Mouse (Mus musculus) heart, embryonic 14.5 days (tissue): ENCODE results near the gene Grik3. TPM values are rescaled to one million over a fixed set of nuclear protein-coding genes. Genes with fewer than 3 reads are reported as not detected.

Source experiments
- ATAC-seq: fragments of 200-750 bp; cut with Nextera tagmentation; 2 replicates; pipeline ENCODE4 v1.8.0; 2017; ENCODE audit warnings: low read depth, moderate TSS enrichment; ENCODE audit not compliant: insufficient number of reproducible peaks, insufficient read depth, low FRiP score
- H3K27ac ChIP-seq, 2 experiments: fragments of 200-500 bp in 1 of 2; fragments of 300-500 bp in 1 of 2; sonication (generic) in 1 of 2; replicated peaks in 1 of 2; 2 replicates each; pipeline ENCODE4 v1.5.1; 2012 to 2014; ENCODE audit warnings: low read depth in 2 of 2, low read length in 2 of 2, control low read depth in 1 of 2, mild to moderate bottlenecking in 1 of 2, mixed read lengths in 1 of 2; ENCODE audit not compliant: control insufficient read depth in 1 of 2, insufficient read depth in 1 of 2
- H3K27me3 ChIP-seq: fragments of 300-500 bp; sonication (generic); 2 replicates; pipeline ENCODE4 v1.6.1; 2014; ENCODE audit warnings: mild to moderate bottlenecking, low read length, control low read depth; ENCODE audit not compliant: control insufficient read depth, insufficient read depth
- H3K36me3 ChIP-seq: fragments of 300-500 bp; sonication (generic); 2 replicates; pipeline ENCODE4 v1.6.1; 2014; ENCODE audit warnings: mild to moderate bottlenecking, control low read depth, low read length, mixed read lengths; ENCODE audit not compliant: control insufficient read depth, insufficient read depth
- H3K4me1 ChIP-seq, 2 experiments: fragments of 200-500 bp in 1 of 2; fragments of 300-500 bp in 1 of 2; sonication (generic) in 1 of 2; 2 replicates each; pipeline ENCODE4 v1.6.1; 2012 to 2014; ENCODE audit warnings: low read length in 2 of 2, control low read depth in 1 of 2, mixed read lengths in 1 of 2; ENCODE audit not compliant: control insufficient read depth in 2 of 2, insufficient read depth in 2 of 2
- H3K4me2 ChIP-seq: fragments of 300-500 bp; sonication (generic); 2 replicates; pipeline ENCODE4 v1.6.1; 2014; ENCODE audit warnings: mild to moderate bottlenecking, low read length
- H3K4me3 ChIP-seq, 2 experiments: fragments of 200-500 bp in 1 of 2; fragments of 300-500 bp in 1 of 2; sonication (generic) in 1 of 2; 2 replicates each; pipeline ENCODE4 v1.5.1; 2012 to 2014; ENCODE audit warnings: low read length in 2 of 2, mild to moderate bottlenecking in 2 of 2, control low read depth in 1 of 2, low read depth in 1 of 2, moderate library complexity in 1 of 2; ENCODE audit not compliant: control insufficient read depth in 1 of 2, insufficient read depth in 1 of 2
- H3K9ac ChIP-seq: fragments of 300-500 bp; sonication (generic); 2 replicates; pipeline ENCODE4 v1.6.1; 2014; ENCODE audit warnings: mild to moderate bottlenecking, low read length
- H3K9me3 ChIP-seq: fragments of 300-500 bp; sonication (generic); 2 replicates; pipeline ENCODE4 v1.6.1; 2016; ENCODE audit warnings: low read length, control low read depth; ENCODE audit not compliant: control insufficient read depth
- WGBS: fragments of 180-500 bp; shearing (Covaris S2); extraction: QIAGEN DNeasy Blood & Tissue Kit; methylation state at CpG from one replicate; pipeline ENCODE4 v1.1.7; 2014; 5-methylcytosine and 5-hydroxymethylcytosine counted together
- polyA plus RNA-seq: library from polyadenylated mRNA; unstranded; fragments of >200 nt; fragmentation: Nextera tagmentation; extraction: Ambion mirVana; gene quantifications from 2 replicates; pipeline ENCODE4 v1.2.1, GENCODE M21; 2014

Gene Grik3
- polyA plus RNA-seq, 1 experiment from 2014 or later, result 0.22 TPM

DNA sequence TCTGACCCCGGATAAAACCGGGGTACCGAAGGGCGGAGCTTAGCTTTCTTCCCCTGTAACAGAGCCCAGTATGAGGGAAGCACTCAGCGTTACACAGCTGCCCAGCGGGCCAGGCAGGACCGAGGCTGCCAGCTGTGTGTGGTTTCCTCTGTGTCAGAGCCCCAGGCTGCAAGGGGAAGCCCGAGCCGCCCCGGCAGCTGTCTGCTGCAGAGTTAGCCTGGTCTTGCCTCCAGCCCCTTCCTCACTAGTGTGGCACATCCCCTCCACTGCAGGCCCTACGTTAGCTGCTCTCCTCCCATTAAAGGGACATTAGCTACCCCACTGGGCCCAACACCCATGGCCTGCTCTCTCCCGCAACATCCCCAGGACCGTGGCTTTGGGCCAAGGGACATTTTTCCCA, 25.1 kb downstream of the Grik3 start:
- Histone ChIP-seq H3K36me3 (no peaks in the 10 kb centered on the region), H3K9me3 (no peaks in the 10 kb centered on the region), H3K4me3 (no peak overlapping the region), H3K4me1 (no peaks in the 10 kb centered on the region), H3K27ac (no peak overlapping the region), H3K27me3 (no peaks in the 10 kb centered on the region; the same call in 1 of the 2 replicates), H3K4me2 (no peak overlapping the region), H3K9ac (no peak overlapping the region)
- WGBS, result 58% methylated on average over 13 of the region's 13 CpGs
- ATAC-seq, result no peak

DNA sequence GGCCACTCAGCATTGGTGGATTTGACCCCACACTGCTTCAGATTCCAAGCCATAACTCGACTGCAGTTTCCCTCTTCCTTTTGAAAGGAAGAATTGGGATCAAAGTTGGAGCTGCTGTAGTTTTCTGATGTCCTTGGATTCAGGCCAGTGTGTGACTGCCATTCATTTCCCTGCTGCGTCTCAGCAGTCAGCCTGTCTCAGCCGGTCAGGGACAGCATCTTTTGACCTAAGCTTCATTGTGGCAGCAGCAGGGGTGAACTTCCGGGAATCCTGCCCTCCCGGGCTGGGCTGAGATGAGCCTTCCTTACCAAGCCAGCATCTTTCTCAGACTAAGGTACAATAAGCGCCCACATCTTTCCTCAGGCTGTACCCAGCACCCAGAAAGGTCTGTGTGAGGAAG, 26.1 kb downstream of the Grik3 start:
- Histone ChIP-seq H3K27ac (no peak overlapping the region), H3K4me3 (no peak overlapping the region), H3K27me3 (no peaks in the 10 kb centered on the region; the same call in 1 of the 2 replicates), H3K4me1 (no peaks in the 10 kb centered on the region), H3K9ac (no peak overlapping the region), H3K9me3 (no peaks in the 10 kb centered on the region), H3K36me3 (no peaks in the 10 kb centered on the region), H3K4me2 (no peak overlapping the region)
- no peak for ATAC-seq
- WGBS, result 55% methylated on average over 6 of the region's 6 CpGs

DNA sequence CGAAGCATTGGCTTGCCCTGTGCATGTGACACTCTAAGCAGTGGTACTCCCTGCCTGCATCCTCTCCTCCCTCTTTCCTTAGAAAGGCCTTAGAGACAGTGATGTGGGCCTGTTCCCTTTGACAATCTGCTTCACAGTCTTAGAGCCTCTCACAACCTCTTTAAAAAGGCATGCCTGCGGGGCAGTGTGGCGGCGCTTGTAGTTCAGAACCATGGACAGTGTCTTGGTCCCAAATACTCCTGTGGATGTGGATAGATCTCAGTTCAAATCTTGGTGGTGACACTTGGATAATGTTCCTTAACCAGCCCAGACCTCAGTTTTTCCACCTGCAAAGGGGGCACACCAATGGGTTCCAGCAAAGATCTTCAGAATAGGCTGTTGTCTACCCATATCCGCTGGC, 28.4 kb downstream of the Grik3 start:
- 73% methylated on average over 5 of the region's 5 CpGs for WGBS
- H3K4me3 ChIP-seq, result no peak overlapping the region
- H3K4me2 ChIP-seq, result no peak overlapping the region
- no peak overlapping the region for H3K27ac ChIP-seq
- no peaks in the 10 kb centered on the region for H3K4me1 ChIP-seq
- no peak for ATAC-seq
- no peaks in the 10 kb centered on the region for H3K36me3 ChIP-seq
- H3K9ac ChIP-seq, result no peak overlapping the region
- H3K9me3 ChIP-seq, result no peaks in the 10 kb centered on the region
- no peaks in the 10 kb centered on the region for H3K27me3 ChIP-seq

GRCm38 (mm10) chr4:125522931-125523330, 32.4 kb downstream of the Grik3 start:
- 55% methylated on average over 7 of the region's 7 CpGs for WGBS
- no peak for ATAC-seq
- H3K4me2 ChIP-seq, result no peak overlapping the region

DNA sequence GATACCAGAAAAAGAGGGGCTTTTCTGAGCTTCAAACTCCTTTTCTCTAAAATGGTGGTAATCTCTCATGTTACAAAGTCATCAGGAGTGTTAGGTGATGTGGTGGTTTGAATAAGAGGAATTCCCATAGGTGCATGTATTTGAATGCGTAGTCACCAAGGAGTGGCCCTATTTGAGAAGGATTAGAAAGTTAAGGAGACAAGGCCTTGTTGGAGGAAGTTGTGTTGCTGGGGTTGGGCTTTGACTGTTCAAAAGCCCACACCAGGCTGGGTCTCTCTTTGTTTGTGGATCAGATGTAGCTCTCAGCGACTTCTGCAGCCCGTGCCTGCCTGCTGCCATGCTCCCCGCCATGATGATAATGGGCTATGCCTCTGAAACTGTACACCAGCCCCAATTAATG, 34.8 kb downstream of the Grik3 start:
- WGBS, result 76% methylated on average over 4 of the region's 4 CpGs

More at GRCm38 (mm10) chr4:125522931-125523330, 32.4 kb downstream of the Grik3 start:
- H3K27me3 ChIP-seq, result no peaks in the 10 kb centered on the region
- H3K9me3 ChIP-seq, result no peaks in the 10 kb centered on the region
- H3K36me3 ChIP-seq, result no peaks in the 10 kb centered on the region
- no peaks in the 10 kb centered on the region for H3K4me1 ChIP-seq
- H3K4me3 ChIP-seq, result no peak overlapping the region
- no peak overlapping the region for H3K27ac ChIP-seq
- no peak overlapping the region for H3K9ac ChIP-seq

GRCm38 (mm10) chr4:125526425-125526824, 35.9 kb downstream of the Grik3 start:
- WGBS, result 66% methylated on average over 5 of the region's 5 CpGs
- ATAC-seq, result no peak
- H3K4me2 ChIP-seq, result no peak overlapping the region
- H3K4me3 ChIP-seq, result no peak overlapping the region
- no peak overlapping the region for H3K9ac ChIP-seq
- no peaks in the 10 kb centered on the region for H3K27me3 ChIP-seq
- no peaks in the 10 kb centered on the region for H3K9me3 ChIP-seq
- H3K27ac ChIP-seq, result no peak overlapping the region
- H3K36me3 ChIP-seq, result no peaks in the 10 kb centered on the region
- no peaks in the 10 kb centered on the region for H3K4me1 ChIP-seq

More for the DNA sequence above, 34.8 kb downstream of the Grik3 start:
- Histone ChIP-seq H3K4me3 (no peak overlapping the region), H3K27ac (no peak overlapping the region), H3K27me3 (no peaks in the 10 kb centered on the region), H3K36me3 (no peaks in the 10 kb centered on the region), H3K9ac (no peak overlapping the region), H3K4me1 (no peaks in the 10 kb centered on the region), H3K9me3 (no peaks in the 10 kb centered on the region), H3K4me2 (no peak overlapping the region)
- no peak for ATAC-seq

DNA sequence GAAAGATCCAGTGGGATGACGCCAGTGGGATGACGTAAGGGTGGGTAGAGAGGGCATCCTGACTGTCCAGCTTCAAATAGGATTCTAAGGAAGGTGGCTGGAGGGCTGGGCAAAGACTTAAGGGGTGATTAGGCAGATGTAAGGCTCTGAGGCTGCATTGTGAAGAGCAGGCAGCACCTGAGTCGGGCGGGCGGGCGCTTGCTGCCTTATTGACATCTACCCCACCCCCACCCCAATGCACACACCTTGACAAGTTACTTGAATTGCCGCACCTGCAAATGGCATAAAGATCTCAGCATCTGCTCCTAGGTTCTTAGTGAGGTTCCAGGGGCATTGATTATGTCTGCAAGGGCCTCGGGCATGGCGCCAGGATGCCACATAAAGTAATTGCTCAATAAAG, 43.5 kb downstream of the Grik3 start:
- Histone ChIP-seq H3K9ac (no peak overlapping the region), H3K4me1 (no peaks in the 10 kb centered on the region), H3K36me3 (no peaks in the 10 kb centered on the region), H3K4me3 (no peak overlapping the region), H3K4me2 (no peak overlapping the region), H3K27me3 (peaks cover 39% of the 10 kb centered on the region), H3K27ac (no peak overlapping the region), H3K9me3 (no peaks in the 10 kb centered on the region)
- 32% methylated on average over 9 of the region's 9 CpGs for WGBS
- ATAC-seq, result no peak

DNA sequence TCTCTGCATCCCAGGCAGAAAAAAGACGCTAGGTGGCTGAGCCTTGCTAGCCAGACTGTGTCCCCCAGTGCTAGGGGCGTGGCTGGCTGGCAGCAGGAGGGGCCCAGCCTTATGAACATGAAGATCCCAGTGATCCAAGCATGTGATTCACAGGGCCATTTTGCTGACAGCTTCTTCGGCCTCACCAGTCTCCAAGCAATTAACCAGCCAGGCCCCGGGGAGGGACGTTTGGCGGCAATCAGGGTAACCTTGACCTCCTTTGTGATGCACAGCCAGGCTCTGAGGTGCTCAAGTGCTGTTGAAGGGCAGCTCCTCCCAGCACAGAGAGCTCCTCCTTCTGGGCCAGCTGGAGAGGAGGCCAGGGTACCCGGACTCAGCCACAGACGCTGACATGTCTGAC, 43.9 kb downstream of the Grik3 start:
- Histone ChIP-seq H3K36me3 (no peaks in the 10 kb centered on the region), H3K27me3 (peaks cover 39% of the 10 kb centered on the region), H3K4me2 (no peak overlapping the region), H3K4me3 (no peak overlapping the region), H3K4me1 (no peaks in the 10 kb centered on the region), H3K9me3 (no peaks in the 10 kb centered on the region), H3K27ac (no peak overlapping the region), H3K9ac (no peak overlapping the region)
- 2% methylated on average over 8 of the region's 8 CpGs for WGBS
- no peak for ATAC-seq
